ENCODE assay signal across 7 mouse cellular contexts in genomic region chr3:152713991-152714902, GRCm38 (mm10). TPM values are rescaled to one million over a fixed set of nuclear protein-coding genes. Genes with fewer than 3 reads are reported as not detected.
DNase-seq lines count a peak whose midpoint lies in the region; ATAC-seq lines count a peak whose summit lies in the region.

TSS of gene Pigk (plus strand) at chr3:152714100.

- H3K9ac ChIP-seq in midbrain, embryonic 13.5 days (replicated peaks) = peak within 1 kb of the TSS; percentile 92

- H3K27me3 ChIP-seq in limb, embryonic 10.5 days (ENCODE audit: low read depth, poor library complexity, severe bottlenecking) = no peaks in the 10 kb centered on the region
- no peaks in the 10 kb centered on the region for H3K27me3 ChIP-seq in midbrain, embryonic 13.5 days

- peak within 1 kb of the TSS; percentile 85 for H3K27ac ChIP-seq in limb, embryonic 10.5 days
- peak within 1 kb of the TSS; percentile 62 for H3K27ac ChIP-seq in midbrain, embryonic 13.5 days

- no peaks in the 10 kb centered on the region for H3K36me3 ChIP-seq in limb, embryonic 10.5 days
- peaks cover 10% of the 10 kb centered on the region for H3K36me3 ChIP-seq in midbrain, embryonic 13.5 days

- peak; percentile 92 for ATAC-seq in midbrain, embryonic 13.5 days

- under 1% methylated on average over 48 of the region's 48 CpGs for WGBS in limb, embryonic 10.5 days
- WGBS in midbrain, embryonic 13.5 days = under 1% methylated on average over 48 of the region's 48 CpGs

- peak within 1 kb of the TSS; percentile 76 for H3K4me3 ChIP-seq in limb, embryonic 10.5 days
- peak within 1 kb of the TSS; percentile 99 for H3K4me3 ChIP-seq in midbrain, embryonic 13.5 days (replicated peaks)

- H3K9me3 ChIP-seq in limb, embryonic 10.5 days (replicated peaks) = no peaks in the 10 kb centered on the region
- H3K9me3 ChIP-seq in midbrain, embryonic 13.5 days = no peaks in the 10 kb centered on the region

- peak; percentile 88 for DNase-seq in adrenal gland, adult 8-10 months
- DNase-seq in embryo, embryonic 9.5 days (ENCODE audit: extremely low spot score) = peak; percentile 92
- DNase-seq in gonadal fat pad, adult 2 months (ENCODE audit: low read depth) = no peak
- DNase-seq in kidney, adult 11 months = peak; percentile 88
- DNase-seq in limb, embryonic 10.5 days (ENCODE audit: low spot score) = peak; percentile 98
- peak; percentile 94 for DNase-seq in spleen, adult 12 weeks (ENCODE audit: low spot score)

- peaks cover 17% of the 10 kb centered on the region for H3K4me1 ChIP-seq in limb, embryonic 10.5 days
- H3K4me1 ChIP-seq in midbrain, embryonic 13.5 days (replicated peaks) = peaks cover 14% of the 10 kb centered on the region

- peak within 1 kb of the TSS; percentile 76 for H3K4me2 ChIP-seq in midbrain, embryonic 13.5 days (replicated peaks)

RNA-seq across cellular contexts. Expression of gene Pigk, which starts in this region (rescaled TPM):
- 10 to 100 TPM; 65.0 to 73.7 (median 68.0) TPM for total RNA-seq in adrenal gland, adult 8-10 months (2022)
- polyA plus RNA-seq in gonadal fat pad, adult 2 months (2012; rRNA removed) = 20.0 and 21.5 TPM in 2 replicates
- 39.5 and 40.2 TPM in 2 replicates for polyA plus RNA-seq in limb, embryonic 10.5 days (2016; fragmentation: Nextera tagmentation; extraction: Ambion mirVana)
- polyA plus RNA-seq in midbrain, embryonic 13.5 days (2015; fragmentation: Nextera tagmentation; extraction: Ambion mirVana) = 35.9 and 45.9 TPM in 2 replicates
